Mouse (Mus musculus) CH12.LX (cell line): ENCODE measurements at regions not wholly inside any gene's neighbourhood (a gene's known extent, or its start where the extent isn't known, plus 50 kb on each side); places are given as distances from the start of the nearest gene placed in this dataset.

ENCODE experiments used
- CHD2 ChIP-seq: IDR thresholded peaks from 2 replicates; pipeline ENCODE4 v1.6.1; 2011; ENCODE audit warnings: low read length, improper control_type of control experiment
- CTCF ChIP-seq, 2 experiments: IDR thresholded peaks in 1 of 2; conservative IDR thresholded peaks in 1 of 2; 2 replicates each; pipeline ENCODE4 v1.5.1; 2011 to 2012; ENCODE audit warnings: low read depth in 2 of 2, low read length in 2 of 2, improper control_type of control experiment in 1 of 2, inconsistent platforms in 1 of 2, mild to moderate bottlenecking in 1 of 2, moderate library complexity in 1 of 2
- EP300 ChIP-seq: IDR thresholded peaks from 2 replicates; pipeline ENCODE4 v1.6.1; 2011; ENCODE audit warnings: low read length, improper control_type of control experiment
- HCFC1 ChIP-seq: IDR thresholded peaks from 2 replicates; pipeline ENCODE4 v1.6.1; 2012; ENCODE audit warnings: low read depth, mild to moderate bottlenecking, inconsistent platforms, low read length, improper control_type of control experiment
- MAZ ChIP-seq: IDR thresholded peaks from 2 replicates; pipeline ENCODE4 v1.6.1; 2012; ENCODE audit warnings: low read depth, mild to moderate bottlenecking, inconsistent platforms, low read length, improper control_type of control experiment, moderate library complexity
- NELFE ChIP-seq: IDR thresholded peaks from 2 replicates; pipeline ENCODE4 v1.6.1; 2011; ENCODE audit warnings: low read depth, low read length, improper control_type of control experiment
- POLR2A ChIP-seq: IDR thresholded peaks from 2 replicates; pipeline ENCODE4 v1.6.1; 2011; ENCODE audit warnings: low read depth, mild to moderate bottlenecking, improper control_type of control experiment, low read length
- POLR2AphosphoS2 ChIP-seq: IDR thresholded peaks from 2 replicates; pipeline ENCODE4 v1.6.1; 2011; ENCODE audit warnings: low read depth, low read length, improper control_type of control experiment
- SIN3A ChIP-seq: IDR thresholded peaks from 2 replicates; pipeline ENCODE4 v1.6.1; 2012; ENCODE audit warnings: low read length, improper control_type of control experiment, inconsistent platforms
- SMC3 ChIP-seq: IDR thresholded peaks from 2 replicates; pipeline ENCODE4 v1.6.1; 2011; ENCODE audit warnings: low read depth, low read length, improper control_type of control experiment
- TBP ChIP-seq: conservative IDR thresholded peaks from 2 replicates; pipeline ENCODE4 v1.6.1; 2011; ENCODE audit warnings: low read depth, low read length, improper control_type of control experiment
- TCF12 ChIP-seq: IDR thresholded peaks from 2 replicates; pipeline ENCODE4 v1.6.1; 2014; ENCODE audit warnings: low read depth, mild to moderate bottlenecking, inconsistent platforms, low read length, improper control_type of control experiment

DNA sequence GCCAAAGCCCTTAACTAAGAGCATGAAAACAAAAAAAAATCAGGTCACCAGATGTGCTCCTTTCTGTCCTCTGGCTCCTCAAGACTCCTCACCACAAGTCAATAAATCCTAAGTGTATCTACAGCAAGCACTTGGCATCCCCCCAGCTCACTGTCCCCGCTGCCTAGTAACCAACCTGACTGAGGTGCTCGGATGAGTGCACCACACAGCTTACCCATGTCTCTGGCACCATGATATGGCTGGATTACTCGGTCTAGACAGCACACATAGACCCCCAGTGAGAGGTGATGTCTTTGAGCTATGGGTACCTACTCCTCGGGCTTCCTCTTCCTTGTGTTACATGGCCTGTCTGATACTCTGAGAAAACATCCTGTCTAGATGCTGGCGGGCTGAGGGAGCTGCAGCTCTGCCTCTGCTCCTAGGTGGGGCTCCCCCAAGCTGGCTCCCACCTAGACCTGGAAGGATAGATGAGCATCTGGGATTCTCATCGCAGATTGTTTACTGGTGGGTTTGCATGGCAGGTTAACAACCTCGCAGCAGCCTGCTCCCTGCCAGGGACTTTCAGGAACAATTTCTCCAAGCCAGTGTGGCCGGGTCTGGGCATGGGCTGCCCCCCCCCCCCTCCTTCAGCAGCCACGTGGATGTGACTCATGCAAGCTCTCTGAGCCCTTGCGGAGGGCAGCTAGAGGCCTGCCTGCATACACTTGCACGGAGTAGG lies 57.2 kb upstream of the Prelp start:
- TF ChIP-seq TBP (no peak), SMC3 (no peak), CHD2 (no peak), NELFE (no peak), TCF12 (no peak), HCFC1 (no peak), POLR2AphosphoS2 (no peak), EP300 (no peak), CTCF (conservative IDR thresholded peaks at IDR 0.05 in 1 of 2, IDR thresholded peaks at IDR 0.05 in 1 of 2; ENCODE audit: low read depth in 2 of 2, low read length in 2 of 2) (no peak), MAZ (no peak), SIN3A (no peak), POLR2A (no peak)
